Mouse (Mus musculus) liver, embryonic 14.5 days (tissue): ENCODE results near the gene C530008M17Rik.

Experiments
- CTCF ChIP-seq: IDR thresholded peaks from 2 replicates; pipeline ENCODE4 v1.5.1; 2016; ENCODE audit warnings: antibody characterized with exemption, low read depth, control low read depth
- EP300 ChIP-seq: IDR thresholded peaks from 2 replicates; pipeline ENCODE4 v1.6.1; 2016; ENCODE audit warnings: antibody characterized with exemption, low read depth

DNA sequence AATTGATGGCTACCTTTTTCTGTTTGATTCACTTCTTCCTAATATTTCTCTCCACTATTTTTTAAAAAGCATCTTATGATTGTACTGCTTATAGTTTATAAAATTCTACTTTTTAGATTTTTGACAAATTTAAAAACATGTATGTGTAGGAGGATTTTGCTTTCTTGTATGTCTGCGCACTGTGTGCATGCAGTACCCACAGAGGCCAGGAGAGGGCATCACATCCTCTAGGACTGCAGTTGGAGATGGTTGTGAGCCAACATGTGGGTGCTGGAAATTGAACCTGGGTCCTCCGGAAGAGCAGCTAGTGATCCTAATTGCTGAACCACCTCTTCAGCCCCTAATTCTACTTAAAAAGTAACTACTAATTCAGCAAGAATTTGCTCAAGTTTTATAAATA is 68.6 kb downstream of the C530008M17Rik start:
- TF ChIP-seq CTCF (peak; percentile 65), EP300 (no peak)
